Mouse (Mus musculus): ENCODE measurements at regions not wholly inside any gene's neighbourhood (a gene's known extent, or its start where the extent isn't known, plus 50 kb on each side); places are given as distances from the start of the nearest gene placed in this dataset.

DNA sequence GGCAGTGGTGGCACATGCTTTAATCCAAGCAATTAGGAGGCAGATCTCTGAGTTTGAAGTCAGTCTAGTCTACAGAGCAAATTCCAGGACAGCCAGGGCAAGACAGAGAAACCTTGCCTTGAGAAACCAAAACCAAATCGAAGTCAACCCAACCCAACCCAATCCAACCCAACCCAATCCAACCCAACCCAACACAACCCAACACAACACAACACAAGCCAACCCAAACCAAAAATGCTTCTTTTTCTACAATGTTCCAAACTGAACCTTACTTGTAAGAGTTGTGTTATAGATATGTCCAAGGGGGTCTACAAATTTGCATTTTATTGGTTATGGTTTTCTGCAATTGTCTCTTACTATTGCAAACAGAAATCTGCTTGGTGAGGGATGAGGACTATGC is 52.8 kb upstream of the Chodl start:
- Histone ChIP-seq H3K27ac (no peak overlapping the region), H3K4me3 (no peak overlapping the region)
- DNase-seq (ENCODE audit: extremely low spot score in 1 of 2, low spot score in 2 of 2) = no peak
- intact Hi-C loops (cut with DNase I) = no loop called here
- no peak for TF ChIP-seq CTCF (IDR thresholded peaks at IDR 0.05)

DNA sequence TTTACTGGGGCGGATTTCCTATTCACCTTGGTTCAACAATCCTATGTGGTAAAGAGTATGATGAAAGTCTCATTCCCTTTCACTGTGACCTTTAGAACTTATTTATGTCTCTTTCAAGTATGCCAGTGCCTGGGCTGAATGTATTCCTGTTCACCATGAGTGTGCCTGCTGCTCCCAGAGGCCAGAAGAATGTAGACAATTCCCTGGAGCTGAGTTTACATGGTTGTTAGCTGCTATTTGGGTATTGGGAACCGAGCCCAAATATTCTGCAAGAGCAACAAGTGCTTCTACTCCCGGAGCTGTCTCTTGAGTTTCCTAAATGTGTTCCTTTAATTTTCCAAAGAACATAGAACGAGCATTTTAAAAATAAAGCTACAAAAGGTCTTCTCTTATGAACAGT is 71.7 kb upstream of the Chodl start:
- no peak overlapping the region for H3K27ac ChIP-seq
- intact Hi-C loops (cut with DNase I) = no loop called here
- no peak for TF ChIP-seq CTCF (IDR thresholded peaks at IDR 0.05)
- H3K4me3 ChIP-seq = no peak overlapping the region
- DNase-seq (ENCODE audit: extremely low spot score in 1 of 2, low spot score in 2 of 2) = no peak

DNA sequence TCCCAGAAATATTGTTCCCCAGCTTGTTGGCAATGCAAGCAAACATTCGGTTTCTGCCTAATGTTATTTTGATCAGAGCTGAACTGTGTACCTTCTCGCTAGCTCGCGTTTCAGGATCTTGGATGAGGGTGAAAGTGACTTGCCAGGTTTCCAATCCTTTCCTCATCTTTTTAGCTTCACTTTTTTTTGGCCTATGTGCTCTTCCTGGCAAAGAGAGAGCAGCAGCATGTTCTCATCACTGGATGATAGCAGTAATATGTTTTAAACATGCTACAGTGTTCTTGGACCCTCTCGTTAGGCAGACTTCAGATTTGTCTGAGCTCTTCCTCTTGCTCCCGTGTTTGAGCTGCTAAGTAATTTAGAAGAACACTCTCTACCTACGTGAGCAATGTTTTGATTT is 99.8 kb upstream of the Chodl start:
- DNase-seq (ENCODE audit: extremely low spot score in 1 of 2, low spot score in 2 of 2) = no peak
- H3K4me3 ChIP-seq = no peak overlapping the region
- no peak for TF ChIP-seq CTCF (IDR thresholded peaks at IDR 0.05)
- H3K27ac ChIP-seq = no peak overlapping the region
- intact Hi-C loops (cut with DNase I) = no loop called here

DNA sequence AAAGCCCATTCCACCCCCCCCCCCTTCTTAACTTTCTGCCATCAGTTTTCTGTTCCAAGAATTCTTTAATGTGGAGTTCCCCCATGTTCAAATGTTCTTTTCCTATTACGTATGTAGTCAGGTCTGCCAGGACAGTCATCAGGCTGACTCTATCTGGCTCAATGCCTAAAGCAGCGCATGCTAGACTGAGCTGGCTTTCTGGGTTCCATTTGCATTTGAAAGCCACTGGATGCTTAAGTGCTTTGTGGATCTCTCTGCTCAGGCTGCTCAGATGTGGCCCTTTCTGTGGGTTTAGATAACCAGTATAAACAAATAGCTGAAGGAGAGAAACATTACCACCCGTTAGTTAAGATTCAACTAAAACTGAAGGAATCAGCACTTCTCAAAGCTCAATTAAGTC is 103.0 kb upstream of the Chodl start:
- H3K4me3 ChIP-seq = no peak overlapping the region
- no peak for DNase-seq (ENCODE audit: extremely low spot score in 1 of 2, low spot score in 2 of 2)
- no peak overlapping the region for H3K27ac ChIP-seq
- TF ChIP-seq CTCF (IDR thresholded peaks at IDR 0.05) = no peak
- intact Hi-C loops (cut with DNase I) = no loop called here

DNA sequence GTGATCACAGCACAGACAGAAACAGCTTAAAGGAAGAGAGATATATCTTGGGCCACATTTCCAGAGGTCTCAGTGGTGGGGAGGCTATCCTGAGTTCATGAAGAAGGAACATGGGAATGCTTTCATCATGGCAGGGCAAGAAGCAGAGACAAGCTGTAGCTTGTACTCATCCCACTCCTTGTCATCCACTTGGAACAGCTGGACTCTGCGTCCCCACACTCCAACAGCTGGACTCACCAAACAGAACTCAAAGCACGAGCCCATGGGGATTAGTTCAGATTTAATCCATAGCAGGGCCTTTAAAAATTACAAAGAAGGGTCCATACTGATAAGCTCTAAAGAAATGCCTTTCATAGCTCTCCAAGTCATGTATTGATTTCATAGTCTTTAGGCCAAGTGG is 140.7 kb upstream of the Chodl start:
- intact Hi-C loops (cut with DNase I) = no loop called here
- no peak for DNase-seq (ENCODE audit: extremely low spot score in 1 of 2, low spot score in 2 of 2)
- H3K4me3 ChIP-seq = no peak overlapping the region
- no peak for TF ChIP-seq CTCF (IDR thresholded peaks at IDR 0.05)
- no peak overlapping the region for H3K27ac ChIP-seq

DNA sequence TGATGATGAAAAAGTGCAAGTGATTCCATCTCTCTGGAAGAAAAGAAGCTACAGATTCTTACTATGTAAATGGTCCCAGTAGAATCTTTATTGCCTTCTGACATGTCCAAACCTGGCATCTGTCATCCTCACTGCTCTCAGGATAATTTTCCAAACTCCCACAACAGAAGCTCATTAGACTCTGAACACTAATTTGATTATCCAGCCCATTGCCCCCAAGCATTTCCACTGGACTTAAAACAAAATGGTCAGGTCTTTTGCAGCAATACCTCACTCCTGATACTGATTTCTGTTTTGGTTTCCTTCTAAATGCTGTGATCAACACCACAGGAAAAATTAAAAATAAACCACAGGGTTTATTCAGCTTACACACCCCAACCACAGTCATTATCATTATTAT is 171.5 kb upstream of the Chodl start:
- no peak for DNase-seq (ENCODE audit: extremely low spot score in 1 of 2, low spot score in 2 of 2)
- no peak for TF ChIP-seq CTCF (IDR thresholded peaks at IDR 0.05)
- H3K27ac ChIP-seq = no peak overlapping the region
- H3K4me3 ChIP-seq = no peak overlapping the region
- intact Hi-C loops (cut with DNase I) = no loop called here

DNA sequence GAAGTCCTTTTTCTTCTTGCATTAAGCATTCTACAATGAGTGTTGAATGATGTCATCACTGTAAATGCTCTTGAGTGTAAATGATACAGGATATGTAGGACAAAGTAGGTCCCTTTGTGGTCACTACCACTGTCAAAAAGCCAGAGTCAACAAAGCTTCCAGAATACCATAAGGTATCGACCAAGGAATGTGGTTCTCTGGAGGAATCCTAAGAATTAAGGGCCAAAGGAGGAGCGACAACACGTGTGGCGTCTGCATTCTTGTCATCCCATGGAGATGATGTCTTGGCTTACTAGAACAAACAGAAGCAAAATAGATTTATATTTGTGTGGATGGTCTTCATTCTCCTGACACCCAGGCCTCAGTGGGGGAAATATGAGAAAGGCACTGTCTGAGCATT is 161.4 kb upstream of the D16Ertd472e start:
- no peak for DNase-seq (ENCODE audit: extremely low spot score in 1 of 2, low spot score in 2 of 2)
- intact Hi-C loops (cut with DNase I) = no loop called here
- TF ChIP-seq CTCF (IDR thresholded peaks at IDR 0.05) = no peak

DNA sequence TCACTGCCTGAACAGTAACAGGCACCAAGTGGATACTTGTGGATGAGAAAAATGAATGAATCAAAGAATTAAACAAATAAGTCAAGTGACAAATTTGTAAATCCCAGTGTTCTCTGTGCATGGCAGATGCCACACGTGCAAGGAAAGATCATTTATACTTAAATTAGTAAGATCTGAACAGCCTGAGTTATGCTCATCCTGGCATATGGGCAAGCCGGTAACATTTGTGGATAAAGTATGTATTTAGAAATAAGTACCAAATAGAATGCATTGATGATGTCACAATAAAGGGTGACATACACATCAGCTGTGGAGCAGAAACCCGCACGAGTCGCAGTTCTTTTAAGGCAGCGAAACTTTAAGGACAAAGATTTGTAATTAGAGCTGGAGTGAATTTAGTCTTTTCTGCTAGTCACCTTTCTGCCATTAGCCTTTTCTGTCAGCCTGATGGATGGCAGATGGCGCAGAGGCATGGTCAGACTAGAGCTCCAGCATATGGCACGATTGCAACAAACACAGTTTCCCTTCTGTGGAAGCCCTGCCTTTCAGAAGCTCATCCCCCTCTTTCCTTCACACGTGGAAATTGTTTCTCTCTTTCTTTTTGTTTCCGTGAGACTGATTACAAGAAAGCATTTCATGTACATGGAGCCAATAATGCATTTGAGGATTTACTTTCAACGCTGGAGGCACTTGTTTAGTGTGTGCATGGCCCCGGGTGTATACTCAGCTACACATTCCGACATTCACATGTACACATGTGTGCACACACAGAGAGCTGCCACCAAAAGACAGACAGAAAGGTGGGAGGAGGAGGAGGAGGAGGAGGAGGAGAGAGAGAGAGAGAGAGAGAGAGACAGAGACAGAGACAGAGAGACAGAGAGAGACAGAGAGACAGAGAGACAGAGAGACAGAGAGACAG is 154.3 kb upstream of the D16Ertd472e start:
- intact Hi-C loops (cut with DNase I) = no loop called here
- Histone ChIP-seq H3K4me3 (no peak overlapping the region), H3K27ac (no peak overlapping the region)
- no peak for TF ChIP-seq CTCF (IDR thresholded peaks at IDR 0.05)
- no peak for DNase-seq (ENCODE audit: extremely low spot score in 1 of 2, low spot score in 2 of 2)

More for the DNA sequence above, 161.4 kb upstream of the D16Ertd472e start:
- no peak overlapping the region for H3K4me3 ChIP-seq
- H3K27ac ChIP-seq = no peak overlapping the region

DNA sequence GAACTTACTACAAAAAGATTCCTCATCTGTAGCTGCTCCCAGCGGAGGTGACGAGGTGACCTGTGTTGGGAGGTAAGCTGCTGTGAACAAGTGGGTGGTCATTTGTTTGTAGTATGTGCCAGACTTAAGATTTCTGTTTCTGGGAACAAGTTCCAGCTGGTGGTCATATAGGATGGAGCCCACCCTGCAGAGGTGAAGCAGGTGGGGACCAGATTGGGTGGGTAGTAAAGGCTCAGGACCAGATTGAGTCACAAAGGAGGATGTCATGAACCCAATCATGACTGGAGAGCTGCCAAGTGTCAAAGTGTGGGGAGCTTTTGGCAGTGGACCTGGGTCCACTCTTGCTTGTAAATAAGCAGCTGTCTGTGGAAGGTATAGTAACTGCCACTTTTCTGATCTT is 149.0 kb upstream of the D16Ertd472e start:
- DNase-seq (ENCODE audit: extremely low spot score in 1 of 2, low spot score in 2 of 2) = no peak
- H3K4me3 ChIP-seq = no peak overlapping the region
- intact Hi-C loops (cut with DNase I) = no loop called here
- TF ChIP-seq CTCF (IDR thresholded peaks at IDR 0.05) = no peak
- no peak overlapping the region for H3K27ac ChIP-seq

DNA sequence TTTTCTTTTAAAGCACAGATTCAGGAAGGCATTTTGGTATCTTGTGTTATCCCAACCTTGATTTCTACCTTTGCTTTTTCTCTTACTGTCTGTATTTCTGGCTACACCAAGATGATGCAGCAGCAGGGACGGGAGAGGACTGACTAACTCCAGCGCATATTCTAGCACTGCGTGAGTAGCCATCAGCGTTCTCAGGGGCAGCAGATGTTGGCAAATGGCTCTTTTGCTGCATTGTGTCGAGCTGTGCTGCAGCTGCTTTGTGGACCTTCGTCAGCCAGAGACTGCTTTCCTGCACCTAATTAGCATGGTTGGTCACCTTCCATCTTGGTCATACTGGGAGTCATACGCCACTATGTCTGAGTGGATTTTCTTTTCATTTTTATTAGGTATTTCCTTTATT is 133.4 kb upstream of the D16Ertd472e start:
- no peak for DNase-seq (ENCODE audit: extremely low spot score in 1 of 2, low spot score in 2 of 2)
- intact Hi-C loops (cut with DNase I) = no loop called here
- no peak overlapping the region for H3K27ac ChIP-seq
- no peak overlapping the region for H3K4me3 ChIP-seq
- TF ChIP-seq CTCF (IDR thresholded peaks at IDR 0.05) = no peak

DNA sequence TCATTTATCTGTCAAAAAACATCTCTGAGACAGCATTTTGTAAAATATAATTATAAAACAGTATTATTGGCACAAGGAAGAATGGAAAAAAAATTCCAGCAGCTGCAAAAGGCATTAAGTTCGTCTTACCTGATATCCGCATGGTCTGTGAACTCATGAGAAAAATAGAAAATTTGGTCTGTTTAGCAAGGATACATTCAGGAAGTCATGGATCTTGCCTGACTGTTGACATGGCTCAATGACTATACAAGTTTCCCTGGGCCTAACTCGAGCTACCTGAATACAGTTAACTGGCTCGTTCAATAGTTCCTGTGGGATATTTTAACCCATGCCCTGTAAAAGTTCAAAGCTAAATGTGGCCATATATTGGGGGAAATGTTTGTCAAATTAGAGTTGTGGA is 131.1 kb upstream of the D16Ertd472e start:
- intact Hi-C loops (cut with DNase I) = no loop called here

DNA sequence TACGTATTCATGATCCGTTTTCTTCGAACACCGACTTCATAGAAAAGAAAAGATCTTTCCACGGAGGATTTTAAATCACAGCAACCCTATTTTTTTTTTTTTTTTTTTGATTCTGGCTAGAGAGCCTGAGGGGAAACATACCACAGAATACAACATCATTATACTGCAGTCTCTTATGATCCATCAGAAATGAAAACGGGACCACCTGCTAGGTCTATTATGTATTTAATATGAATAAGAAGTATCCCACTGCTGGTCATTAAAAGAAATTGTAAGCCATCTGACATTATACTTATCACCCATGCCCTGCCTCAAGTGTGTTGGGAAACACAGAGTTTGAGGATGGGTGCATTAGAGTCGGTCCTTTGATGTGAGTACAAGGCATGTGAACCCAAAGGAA is 130.7 kb upstream of the D16Ertd472e start:
- no peak for DNase-seq (ENCODE audit: extremely low spot score in 1 of 2, low spot score in 2 of 2)
- TF ChIP-seq CTCF (IDR thresholded peaks at IDR 0.05) = no peak
- H3K27ac ChIP-seq = no peak overlapping the region
- intact Hi-C loops (cut with DNase I) = no loop called here
- no peak overlapping the region for H3K4me3 ChIP-seq

More for the DNA sequence above, 131.1 kb upstream of the D16Ertd472e start:
- Histone ChIP-seq H3K4me3 (no peak overlapping the region), H3K27ac (no peak overlapping the region)
- TF ChIP-seq CTCF (IDR thresholded peaks at IDR 0.05) = no peak
- DNase-seq (ENCODE audit: extremely low spot score in 1 of 2, low spot score in 2 of 2) = no peak

Measured in left cerebral cortex, adult 2 months (tissue).